Comparison of ENCODE assay signal across 19 mouse cellular contexts in genomic region chr3:34636958-34637357, GRCm38 (mm10). TPM values are rescaled to one million over a fixed set of nuclear protein-coding genes. Genes with fewer than 3 reads are reported as not detected.
DNase-seq lines count a peak whose midpoint lies in the region; ATAC-seq and TF ChIP-seq lines count a peak whose summit lies in the region.
"Had no signal": no experiment of that assay in that cellular context is flagged by ENCODE, and none has a peak within 500 bp of the region (broad histone marks: within the 10 kb centered on the region; RNA-seq: fewer than 3 reads in every experiment).

No protein-coding gene starts in this region.

- TF ChIP-seq CTCF in midbrain, postnatal 0 days (IDR thresholded peaks at IDR 0.05): peak; percentile 28
- no peak for TF ChIP-seq CTCF in gastrocnemius, adult 2 months (IDR thresholded peaks at IDR 0.05)

- H3K36me3 ChIP-seq in forebrain, embryonic 11.5 days (ENCODE audit: control insufficient read depth, insufficient read depth, low read length): no peaks in the 10 kb centered on the region
- H3K36me3 ChIP-seq in hindbrain, embryonic 14.5 days (replicated peaks; ENCODE audit: control insufficient read depth, insufficient read depth): no peaks in the 10 kb centered on the region
- H3K36me3 ChIP-seq in midbrain, postnatal 0 days (ENCODE audit: insufficient read depth, low read length): no peaks in the 10 kb centered on the region
- no peaks in the 10 kb centered on the region for H3K36me3 ChIP-seq in heart, embryonic 11.5 days (ENCODE audit: control insufficient read depth, insufficient read depth, low read length)
- H3K36me3 ChIP-seq: embryonic facial prominence, embryonic 15.5 days; limb, embryonic 12.5 days; liver, embryonic 15.5 days had no signal

- intact Hi-C loops in gastrocnemius, adult 2 months (cut with DNase I): no loop called here

- WGBS in forebrain, embryonic 11.5 days: 53% methylated on average over 6 of the region's 6 CpGs
- WGBS in hindbrain, embryonic 14.5 days: 57% methylated on average over 6 of the region's 6 CpGs
- 54% methylated on average over 6 of the region's 6 CpGs for WGBS in midbrain, postnatal 0 days
- whole genome bisulfite sequencing in heart, embryonic 11.5 days (ENCODE audit: insufficient replicate concordance): 55% methylated on average over 6 of the region's 6 CpGs

- H3K4me2 ChIP-seq in forebrain, embryonic 11.5 days (ENCODE audit: low read depth, low read length, severe bottlenecking): no peak overlapping the region
- H3K4me2 ChIP-seq in hindbrain, embryonic 14.5 days (replicated peaks): no peak overlapping the region
- no peak overlapping the region for H3K4me2 ChIP-seq in midbrain, postnatal 0 days (ENCODE audit: low read depth, low read length, poor library complexity, severe bottlenecking)
- H3K4me2 ChIP-seq in heart, embryonic 11.5 days: no peak overlapping the region
- H3K4me2 ChIP-seq: embryonic facial prominence, embryonic 15.5 days; limb, embryonic 12.5 days; liver, embryonic 15.5 days had no signal

- H3K4me1 ChIP-seq in forebrain, embryonic 11.5 days (replicated peaks; ENCODE audit: control insufficient read depth, insufficient read depth, low read length): peaks cover 18% of the 10 kb centered on the region
- H3K4me1 ChIP-seq in hindbrain, embryonic 14.5 days (replicated peaks; ENCODE audit: control insufficient read depth, insufficient read depth, low read length): peaks cover 9% of the 10 kb centered on the region; the same call in 1 of the 2 replicates
- no peaks in the 10 kb centered on the region for H3K4me1 ChIP-seq in midbrain, postnatal 0 days (ENCODE audit: insufficient read depth, low read length)
- no peaks in the 10 kb centered on the region for H3K4me1 ChIP-seq in heart, embryonic 11.5 days (ENCODE audit: control insufficient read depth, insufficient read depth, low read length)
- H3K4me1 ChIP-seq: liver, embryonic 15.5 days had no signal

- DNase-seq in ZHBTc4 (ENCODE audit: low read depth, low spot score): peak; percentile 67
- no peak for DNase-seq in forebrain, embryonic 11.5 days (ENCODE audit: low spot score)
- no peak for DNase-seq in hindbrain, embryonic 14.5 days (ENCODE audit: low spot score)
- no peak for DNase-seq in midbrain, postnatal 0 days (ENCODE audit: low spot score)
- DNase-seq in adrenal gland, adult (ENCODE audit: inconsistent age in 2 of 2, low spot score in 1 of 2): no peak
- no peak for DNase-seq in gastrocnemius, adult 2 months
- DNase-seq: adrenal gland, adult 8-10 months; cerebellum, postnatal 25 days; kidney, adult 11 months; kidney, postnatal 25 days; lung, postnatal 36 days; right cerebral cortex, postnatal 25 days had no signal

- peak overlapping the region; percentile 79 for H3K27ac ChIP-seq in forebrain, embryonic 11.5 days (ENCODE audit: low read depth, low read length)
- peak overlapping the region; percentile 51; the same call in 1 of the 2 replicates for H3K27ac ChIP-seq in hindbrain, embryonic 14.5 days
- peak overlapping the region; percentile 67; the same call in 1 of the 2 replicates for H3K27ac ChIP-seq in midbrain, postnatal 0 days (ENCODE audit: low read depth, low read length)
- H3K27ac ChIP-seq in heart, embryonic 11.5 days (ENCODE audit: low read depth, low read length): no peak overlapping the region
- no peak overlapping the region for H3K27ac ChIP-seq in gastrocnemius, adult 2 months
- H3K27ac ChIP-seq: embryonic facial prominence, embryonic 15.5 days; limb, embryonic 12.5 days; liver, embryonic 15.5 days had no signal

- ATAC-seq in forebrain, embryonic 11.5 days (replicated peaks; ENCODE audit: low FRiP score): no peak
- ATAC-seq in hindbrain, embryonic 14.5 days (ENCODE audit: low FRiP score): no peak
- no peak for ATAC-seq in midbrain, postnatal 0 days (ENCODE audit: low FRiP score)
- ATAC-seq in heart, embryonic 11.5 days (replicated peaks; ENCODE audit: insufficient number of reproducible peaks, low FRiP score, low TSS enrichment): no peak
- ATAC-seq: Patski had no signal

- H3K9ac ChIP-seq in forebrain, embryonic 11.5 days (ENCODE audit: low read length): no peak overlapping the region
- H3K9ac ChIP-seq in hindbrain, embryonic 14.5 days: no peak overlapping the region
- H3K9ac ChIP-seq in midbrain, postnatal 0 days (replicated peaks; ENCODE audit: low read length, poor library complexity, severe bottlenecking): no peak overlapping the region
- H3K9ac ChIP-seq in heart, embryonic 11.5 days (ENCODE audit: low read depth, low read length): no peak overlapping the region
- H3K9ac ChIP-seq: embryonic facial prominence, embryonic 15.5 days; limb, embryonic 12.5 days; liver, embryonic 15.5 days had no signal

- no peak overlapping the region for H3K4me3 ChIP-seq in forebrain, embryonic 11.5 days (ENCODE audit: low read depth, low read length)
- H3K4me3 ChIP-seq in hindbrain, embryonic 14.5 days (replicated peaks; ENCODE audit: low read length): no peak overlapping the region
- no peak overlapping the region for H3K4me3 ChIP-seq in midbrain, postnatal 0 days (ENCODE audit: low read depth, low read length)
- no peak overlapping the region for H3K4me3 ChIP-seq in heart, embryonic 11.5 days (ENCODE audit: low read depth, low read length)
- H3K4me3 ChIP-seq in gastrocnemius, adult 2 months: no peak overlapping the region
- H3K4me3 ChIP-seq: embryonic facial prominence, embryonic 15.5 days; limb, embryonic 12.5 days; liver, embryonic 15.5 days had no signal

- H3K9me3 ChIP-seq in forebrain, embryonic 11.5 days (ENCODE audit: control insufficient read depth, low read length): no peaks in the 10 kb centered on the region
- H3K9me3 ChIP-seq in hindbrain, embryonic 14.5 days (ENCODE audit: control insufficient read depth, low read length): no peaks in the 10 kb centered on the region
- no peaks in the 10 kb centered on the region for H3K9me3 ChIP-seq in midbrain, postnatal 0 days (ENCODE audit: low read length)
- no peaks in the 10 kb centered on the region for H3K9me3 ChIP-seq in heart, embryonic 11.5 days (replicated peaks; ENCODE audit: control insufficient read depth, low read length)
- H3K9me3 ChIP-seq: embryonic facial prominence, embryonic 15.5 days; limb, embryonic 12.5 days; liver, embryonic 15.5 days had no signal

- H3K27me3 ChIP-seq in forebrain, embryonic 11.5 days (ENCODE audit: control insufficient read depth, insufficient read depth, low read length): no peaks in the 10 kb centered on the region; the same call in 1 of the 2 replicates
- peaks cover 22% of the 10 kb centered on the region for H3K27me3 ChIP-seq in hindbrain, embryonic 14.5 days (ENCODE audit: control insufficient read depth, insufficient read depth, low read length)
- 0 out of 2 replicates have a peak, but pooled peaks cover 4% of the 10 kb centered on the region for H3K27me3 ChIP-seq in midbrain, postnatal 0 days (ENCODE audit: insufficient read depth, low read length)
- H3K27me3 ChIP-seq in heart, embryonic 11.5 days (ENCODE audit: control insufficient read depth, insufficient read depth, low read length): peaks cover 46% of the 10 kb centered on the region

RNA-seq across cellular contexts. Expression of gene Sox2, which starts 13.2 kb away (rescaled TPM):
- 57.7 and 67.3 TPM in 2 replicates for polyA plus RNA-seq in forebrain, embryonic 11.5 days (2014; fragmentation: Nextera tagmentation; extraction: Ambion mirVana)
- polyA plus RNA-seq in hindbrain, embryonic 14.5 days (2014; fragmentation: Nextera tagmentation; extraction: Ambion mirVana): 18.0 and 19.8 TPM in 2 replicates
- total RNA-seq in midbrain, postnatal 0 days (2014; rRNA removed): 77.8 and 79.1 TPM in 2 replicates
- polyA plus RNA-seq in midbrain, postnatal 0 days (2015; fragmentation: Nextera tagmentation; extraction: Ambion mirVana): 21.6 and 29.7 TPM in 2 replicates
- polyA plus RNA-seq in heart, embryonic 11.5 days (2014; fragmentation: Nextera tagmentation; extraction: Ambion mirVana): 0.14 and 0.31 TPM in 2 replicates
- total RNA-seq in gastrocnemius, adult 2 months (2021): not detected
- total RNA-seq: neutrophil, adult 5-6 weeks had no signal
- polyA plus RNA-seq: gonadal fat pad, adult 2 months; liver, embryonic 15.5 days had no signal

Comparison
In these comparisons a context has a peak if more than half of its experiments do, and no peak if none do; other contexts are left out.
1. H3K27ac ChIP-seq: peak in forebrain, embryonic 11.5 days (single experiment), hindbrain, embryonic 14.5 days (single experiment) and midbrain, postnatal 0 days (single experiment); none in heart, embryonic 11.5 days (single experiment) and gastrocnemius, adult 2 months (single experiment).
2. RNA of gene Sox2, which starts 13.2 kb away (polyA plus RNA-seq): 57.7 to 67.3 TPM in forebrain, embryonic 11.5 days, 21.6 to 29.7 TPM in midbrain, postnatal 0 days and 18.0 to 19.8 TPM in hindbrain, embryonic 14.5 days; 0.14 to 0.31 TPM in heart, embryonic 11.5 days; every median in the first group is over 10 times any median in the second.